Mouse (Mus musculus): ENCODE measurements at regions not wholly inside any gene's neighbourhood (a gene's known extent, or its start where the extent isn't known, plus 50 kb on each side); places are given as distances from the start of the nearest gene placed in this dataset.
"Not testable (repeated sequence)": the region's sequence is repeated elsewhere in the genome, so short reads cannot be mapped to it uniquely, and the experiment has no call there.

DNA sequence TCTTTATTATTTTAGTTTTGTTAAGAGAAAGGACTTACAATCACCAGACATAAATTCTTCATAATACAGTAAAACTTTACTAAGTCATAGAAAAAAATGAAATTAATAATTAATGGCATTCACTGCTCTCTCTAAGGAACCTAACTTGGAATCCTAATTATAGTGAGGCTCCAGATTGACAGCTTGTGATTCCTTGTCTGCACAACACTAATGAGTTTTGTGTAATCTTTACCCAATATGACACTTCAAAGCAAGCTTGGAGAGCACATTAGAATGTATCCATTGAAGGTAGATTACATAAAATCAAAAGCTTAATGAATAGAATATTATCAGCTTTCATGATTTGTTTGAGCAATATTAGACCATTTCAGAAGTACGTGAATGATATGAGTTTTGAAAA lies 1914.7 kb downstream of the Efna5 start:
- TF ChIP-seq CTCF (IDR thresholded peaks at IDR 0.05; ENCODE audit: borderline replicate concordance, insufficient read depth, low read depth, low read length) (no peak), POLR2A (IDR thresholded peaks at IDR 0.05; ENCODE audit: borderline replicate concordance, insufficient read depth, low read length) (no peak)
- Histone ChIP-seq H3K4me1 (ENCODE audit: control insufficient read depth, insufficient read depth, low read length) (no peaks in the 10 kb centered on the region), H3K27me3 (ENCODE audit: control insufficient read depth, insufficient read depth, low read length) (no peaks in the 10 kb centered on the region), H3K27ac (ENCODE audit: insufficient read depth, low read length) (no peak overlapping the region), H3K4me3 (replicated peaks; ENCODE audit: insufficient read depth, low read depth, low read length) (no peak overlapping the region)
- DNase-seq = no peak
- 79% methylated on average over 1 of the region's 1 CpGs for WGBS

DNA sequence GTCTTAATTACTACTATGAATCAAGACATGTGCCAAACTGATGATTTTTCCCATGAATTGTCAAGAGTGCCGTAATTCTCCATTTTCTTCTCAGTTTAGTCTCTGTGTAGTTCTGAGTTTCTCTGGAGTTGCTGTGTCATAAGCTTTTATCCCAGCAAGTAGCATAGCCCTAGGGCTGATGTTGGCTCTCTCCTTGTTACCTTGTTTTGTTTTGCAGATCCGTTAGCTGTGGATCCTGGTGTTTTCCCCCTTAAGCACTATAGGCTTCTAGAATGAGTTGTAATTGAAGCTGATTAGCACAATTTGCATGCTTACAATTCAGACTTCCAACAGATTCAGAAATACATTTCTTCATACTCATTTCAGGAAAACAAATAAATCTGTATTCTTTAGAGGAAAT lies 1915.5 kb downstream of the Efna5 start:
- Histone ChIP-seq H3K27me3 (ENCODE audit: control insufficient read depth, insufficient read depth, low read length) (no peaks in the 10 kb centered on the region), H3K4me3 (replicated peaks; ENCODE audit: insufficient read depth, low read depth, low read length) (no peak overlapping the region), H3K4me1 (ENCODE audit: control insufficient read depth, insufficient read depth, low read length) (no peaks in the 10 kb centered on the region), H3K27ac (ENCODE audit: insufficient read depth, low read length) (no peak overlapping the region)
- DNase-seq = no peak
- TF ChIP-seq CTCF (IDR thresholded peaks at IDR 0.05; ENCODE audit: borderline replicate concordance, insufficient read depth, low read depth, low read length) = no peak
- 74% methylated on average over 2 of the region's 2 CpGs for WGBS

DNA sequence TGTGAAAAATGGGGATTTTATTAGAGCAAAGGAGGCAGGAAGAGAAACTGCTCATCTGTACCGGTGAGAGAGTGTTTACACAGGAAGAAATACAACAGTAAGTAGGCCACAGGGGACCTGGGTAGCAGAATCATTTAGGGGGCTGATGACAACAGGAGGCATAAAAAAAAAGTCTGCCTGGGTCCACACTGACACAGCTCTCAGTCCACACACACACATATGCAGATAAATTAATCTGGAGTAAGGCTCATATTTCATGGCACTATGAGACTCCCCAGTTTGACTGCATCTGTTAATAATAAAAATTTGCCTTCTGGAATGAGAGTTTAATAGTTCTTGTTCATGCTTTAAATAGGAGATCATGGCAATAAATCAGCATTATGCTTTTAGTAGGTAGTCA lies 1929.7 kb downstream of the Efna5 start:
- no peak for DNase-seq
- Histone ChIP-seq H3K4me1 (ENCODE audit: control insufficient read depth, insufficient read depth, low read length) (no peaks in the 10 kb centered on the region), H3K4me3 (replicated peaks; ENCODE audit: insufficient read depth, low read depth, low read length) (no peak overlapping the region), H3K27me3 (ENCODE audit: control insufficient read depth, insufficient read depth, low read length) (no peaks in the 10 kb centered on the region), H3K27ac (ENCODE audit: insufficient read depth, low read length) (no peak overlapping the region)
- TF ChIP-seq CTCF (IDR thresholded peaks at IDR 0.05; ENCODE audit: borderline replicate concordance, insufficient read depth, low read depth, low read length) (no peak), POLR2A (IDR thresholded peaks at IDR 0.05; ENCODE audit: borderline replicate concordance, insufficient read depth, low read length) (no peak)
- 55% methylated on average over 1 of the region's 1 CpGs for WGBS

DNA sequence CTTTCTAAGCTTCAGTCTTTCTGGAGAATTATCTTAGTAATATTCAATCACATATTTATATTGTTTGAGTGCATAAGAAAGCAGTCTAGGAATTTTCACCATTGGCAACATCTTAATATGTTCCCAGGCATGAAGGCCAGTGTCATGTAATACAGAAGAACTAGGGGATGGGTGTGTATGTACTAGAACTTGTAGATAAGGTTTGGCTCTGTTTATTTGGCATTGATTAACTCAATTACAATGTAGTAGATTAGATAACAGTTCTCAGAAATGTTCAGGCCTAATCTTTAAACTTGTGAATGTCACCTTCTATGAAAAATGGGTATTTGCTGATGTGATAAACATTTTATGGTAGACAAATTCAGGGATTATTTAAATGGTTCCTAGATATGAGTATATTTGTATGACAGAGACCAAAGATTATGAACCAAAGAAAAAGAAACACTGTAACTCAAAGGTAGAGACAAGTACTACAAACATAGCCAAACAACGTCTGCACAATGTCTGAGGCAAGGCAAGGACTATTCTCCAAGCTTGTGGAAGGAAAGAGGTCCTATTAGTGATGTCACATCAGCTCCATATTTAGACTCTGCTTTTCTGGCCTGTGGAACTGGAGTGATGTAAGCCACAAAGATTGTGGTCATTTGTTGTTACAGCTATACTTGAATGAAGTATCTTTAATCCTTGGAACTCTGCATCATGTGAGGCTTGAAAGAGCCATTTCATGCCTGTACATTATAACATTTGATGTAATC lies 1924.8 kb upstream of the Nudt12 start:
- no peak for DNase-seq
- Histone ChIP-seq H3K27me3 (ENCODE audit: control insufficient read depth, insufficient read depth, low read length) (no peaks in the 10 kb centered on the region), H3K4me3 (replicated peaks; ENCODE audit: insufficient read depth, low read depth, low read length) (no peak overlapping the region), H3K4me1 (ENCODE audit: control insufficient read depth, insufficient read depth, low read length) (no peaks in the 10 kb centered on the region), H3K27ac (ENCODE audit: insufficient read depth, low read length) (no peak overlapping the region)
- WGBS = 83% methylated on average over 1 of the region's 1 CpGs
- no peak for TF ChIP-seq CTCF (IDR thresholded peaks at IDR 0.05; ENCODE audit: borderline replicate concordance, insufficient read depth, low read depth, low read length)
- no peak for TF ChIP-seq POLR2A (IDR thresholded peaks at IDR 0.05; ENCODE audit: borderline replicate concordance, insufficient read depth, low read length)

DNA sequence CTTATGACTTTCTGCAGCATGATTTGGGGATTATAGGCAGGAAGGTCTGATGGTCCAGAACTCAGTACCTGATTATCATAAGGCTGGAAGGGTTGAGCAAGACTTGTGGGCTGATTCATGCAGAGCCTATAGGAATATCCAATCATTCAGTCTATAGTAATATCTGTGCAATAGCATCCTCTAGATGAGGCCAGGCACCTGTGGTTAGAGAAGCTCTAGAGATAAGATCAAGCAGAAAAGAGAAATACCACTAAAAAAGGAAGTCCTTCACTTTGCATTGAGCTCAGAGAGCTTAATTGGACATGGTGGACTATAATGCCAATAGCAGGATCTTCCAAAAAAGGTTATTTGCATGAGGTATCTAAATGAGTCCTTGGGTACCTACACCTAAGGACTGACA lies 1921.1 kb upstream of the Nudt12 start:
- Histone ChIP-seq H3K4me1 (ENCODE audit: control insufficient read depth, insufficient read depth, low read length) (no peaks in the 10 kb centered on the region), H3K27me3 (ENCODE audit: control insufficient read depth, insufficient read depth, low read length) (no peaks in the 10 kb centered on the region)
- TF ChIP-seq CTCF (IDR thresholded peaks at IDR 0.05; ENCODE audit: borderline replicate concordance, insufficient read depth, low read depth, low read length) (no peak), POLR2A (IDR thresholded peaks at IDR 0.05; ENCODE audit: borderline replicate concordance, insufficient read depth, low read length) (no peak)

DNA sequence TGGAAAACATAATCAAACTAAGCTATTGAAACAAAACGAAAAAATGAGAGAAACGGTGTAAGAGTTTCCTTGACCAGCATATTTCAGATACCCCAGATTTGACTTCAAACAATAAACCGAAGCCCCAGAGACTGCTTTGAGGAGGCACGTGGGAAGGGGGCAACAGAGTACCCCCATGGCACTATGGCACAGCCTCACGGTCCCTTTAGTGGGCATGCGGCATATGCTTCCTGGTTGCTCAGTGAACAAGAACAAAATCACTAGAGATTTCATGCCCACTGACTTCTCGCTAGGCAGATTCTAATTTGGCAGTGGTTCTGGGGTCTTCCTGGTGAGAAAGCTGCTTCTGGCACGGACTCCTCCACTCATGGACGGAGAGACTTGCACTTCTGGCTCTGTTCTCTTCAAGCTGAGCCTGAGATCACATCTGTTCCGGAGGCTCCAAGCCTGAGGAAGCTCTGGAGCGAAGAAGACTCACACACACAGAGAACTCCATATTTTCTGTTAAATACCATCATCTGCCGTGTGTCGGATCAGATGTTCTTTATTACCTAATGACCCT lies 1912.7 kb upstream of the Nudt12 start:
- DNase-seq = peak; percentile 0 to 5
- Histone ChIP-seq H3K4me1 (ENCODE audit: control insufficient read depth, insufficient read depth, low read length) (no peaks in the 10 kb centered on the region), H3K27ac (ENCODE audit: insufficient read depth, low read length) (no peak overlapping the region), H3K27me3 (ENCODE audit: control insufficient read depth, insufficient read depth, low read length) (no peaks in the 10 kb centered on the region), H3K4me3 (replicated peaks; ENCODE audit: insufficient read depth, low read depth, low read length) (no peak overlapping the region)
- TF ChIP-seq POLR2A (IDR thresholded peaks at IDR 0.05; ENCODE audit: borderline replicate concordance, insufficient read depth, low read length) (no peak), CTCF (IDR thresholded peaks at IDR 0.05; ENCODE audit: borderline replicate concordance, insufficient read depth, low read depth, low read length) (no peak)
- 9% methylated on average over 13 of the region's 13 CpGs for WGBS

More for the DNA sequence above, 1921.1 kb upstream of the Nudt12 start:
- no peak overlapping the region for H3K4me3 ChIP-seq (replicated peaks; ENCODE audit: insufficient read depth, low read depth, low read length)
- H3K27ac ChIP-seq (ENCODE audit: insufficient read depth, low read length) = no peak overlapping the region
- no peak for DNase-seq

DNA sequence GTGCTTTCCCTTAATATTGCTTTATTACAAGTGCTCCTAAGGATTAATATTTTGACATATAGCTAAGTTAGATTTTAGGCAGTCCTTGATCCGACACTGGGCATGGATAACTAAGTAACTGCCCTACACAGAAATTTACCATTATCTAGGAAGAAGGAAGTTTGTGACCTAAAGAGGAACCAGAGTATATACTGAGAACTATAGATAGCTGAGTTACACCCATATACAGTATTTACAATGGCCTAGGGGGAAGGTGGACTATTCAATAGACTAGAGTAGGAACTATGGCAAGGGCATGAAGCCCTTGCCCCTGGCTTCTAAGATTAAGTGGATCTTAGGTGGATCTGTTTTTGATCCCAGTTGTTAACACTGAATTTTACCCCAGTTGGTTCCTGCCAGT lies 1869.5 kb upstream of the Nudt12 start:
- WGBS = 96% methylated on average over 1 of the region's 1 CpGs

DNA sequence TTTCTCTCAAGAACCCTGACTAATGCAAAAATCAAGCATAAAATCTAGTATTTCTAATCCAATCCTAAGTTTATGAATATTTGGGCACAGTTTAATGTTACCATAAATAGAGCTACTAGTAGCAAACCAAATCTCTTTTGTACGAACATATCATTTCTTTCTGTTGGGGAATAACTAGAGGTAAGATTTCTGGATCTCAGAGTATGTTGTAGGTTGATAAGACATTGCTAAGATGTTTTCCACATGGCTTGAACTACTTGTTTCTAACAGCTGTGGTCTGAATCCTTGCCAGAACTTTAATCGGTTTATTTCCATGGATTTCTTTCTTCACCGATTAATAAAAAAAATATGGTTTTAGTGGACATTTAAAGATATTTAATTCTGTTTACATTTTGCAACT lies 1844.3 kb upstream of the Nudt12 start:
- H3K4me1 ChIP-seq (ENCODE audit: control insufficient read depth, insufficient read depth, low read length) = no peaks in the 10 kb centered on the region
- TF ChIP-seq CTCF (IDR thresholded peaks at IDR 0.05; ENCODE audit: borderline replicate concordance, insufficient read depth, low read depth, low read length) = no peak
- TF ChIP-seq POLR2A (IDR thresholded peaks at IDR 0.05; ENCODE audit: borderline replicate concordance, insufficient read depth, low read length) = no peak
- H3K27ac ChIP-seq (ENCODE audit: insufficient read depth, low read length) = no peak overlapping the region
- no peak for DNase-seq
- WGBS = 23% methylated on average over 3 of the region's 3 CpGs
- H3K27me3 ChIP-seq (ENCODE audit: control insufficient read depth, insufficient read depth, low read length) = no peaks in the 10 kb centered on the region
- no peak overlapping the region for H3K4me3 ChIP-seq (replicated peaks; ENCODE audit: insufficient read depth, low read depth, low read length)

More for the DNA sequence above, 1869.5 kb upstream of the Nudt12 start:
- H3K27me3 ChIP-seq (ENCODE audit: control insufficient read depth, insufficient read depth, low read length); H3K4me3 ChIP-seq (replicated peaks; ENCODE audit: insufficient read depth, low read depth, low read length); H3K4me1 ChIP-seq (ENCODE audit: control insufficient read depth, insufficient read depth, low read length); H3K27ac ChIP-seq (ENCODE audit: insufficient read depth, low read length); DNase-seq: not testable (repeated sequence)

All from cerebellum, adult 2 months (tissue).